Mouse (Mus musculus) macrophage (primary cell): ENCODE measurements around the gene Kansl2. TPM values are rescaled to one million over a fixed set of nuclear protein-coding genes. Genes with fewer than 3 reads are reported as not detected.

Experiments
- H3K27ac ChIP-seq: fragments of 350-480 bp; formaldehyde crosslinking; 2 replicates; pipeline ENCODE4 v1.9.0; 2021
- H3K36me3 ChIP-seq: fragments of 350-480 bp; formaldehyde crosslinking; 2 replicates; pipeline ENCODE4 v1.9.0; 2021; ENCODE audit errors: inconsistent target
- H3K4me3 ChIP-seq: fragments of 350-480 bp; formaldehyde crosslinking; 2 replicates; pipeline ENCODE4 v1.9.0; 2021; ENCODE audit errors: inconsistent target
- H3K79me2 ChIP-seq: fragments of 350-480 bp; formaldehyde crosslinking; 2 replicates; pipeline ENCODE4 v1.9.0; 2021; ENCODE audit errors: inconsistent target
- WGBS: methylation state at CpG from one replicate; pipeline ENCODE4 v1.1.7; 2026; ENCODE audit warnings: inconsistent platforms; ENCODE audit not compliant: missing documents; 5-methylcytosine and 5-hydroxymethylcytosine counted together
- polyA plus RNA-seq: library from polyadenylated mRNA; stranded (reverse); fragments of 250-400 nt; gene quantifications from 3 replicates; pipeline ENCODE4 v1.2.4, GENCODE M21; 2018; ENCODE audit warnings: inconsistent platforms
- total RNA-seq, 78 experiments: library from RNA; depleted of rRNA; stranded (reverse); fragments of 250-400 nt; gene quantifications; 1 replicate in 9 of 78; 2 replicates in 24 of 78; 3 replicates in 43 of 78; 4 replicates in 2 of 78; pipeline ENCODE4 v1.2.4; 2018; ENCODE audit warnings: inconsistent platforms in 56 of 78

The Kansl2 gene
- 10 to 100 TPM; 24.1 to 84.7 (median 43.2) TPM for total RNA-seq (2018; cell fraction: chromatin; rRNA removed)
- total RNA-seq (2018; cell fraction: cytosol; rRNA removed), result 10 to 100 TPM; 14.4 to 34.4 (median 22.4) TPM
- 10 to 100 TPM; 14.8 to 97.7 (median 33.0) TPM for total RNA-seq (2018; cell fraction: nucleus; rRNA removed)
- 17.8 to 41.1 TPM (median 31.9 TPM) in 3 replicates for polyA plus RNA-seq

DNA sequence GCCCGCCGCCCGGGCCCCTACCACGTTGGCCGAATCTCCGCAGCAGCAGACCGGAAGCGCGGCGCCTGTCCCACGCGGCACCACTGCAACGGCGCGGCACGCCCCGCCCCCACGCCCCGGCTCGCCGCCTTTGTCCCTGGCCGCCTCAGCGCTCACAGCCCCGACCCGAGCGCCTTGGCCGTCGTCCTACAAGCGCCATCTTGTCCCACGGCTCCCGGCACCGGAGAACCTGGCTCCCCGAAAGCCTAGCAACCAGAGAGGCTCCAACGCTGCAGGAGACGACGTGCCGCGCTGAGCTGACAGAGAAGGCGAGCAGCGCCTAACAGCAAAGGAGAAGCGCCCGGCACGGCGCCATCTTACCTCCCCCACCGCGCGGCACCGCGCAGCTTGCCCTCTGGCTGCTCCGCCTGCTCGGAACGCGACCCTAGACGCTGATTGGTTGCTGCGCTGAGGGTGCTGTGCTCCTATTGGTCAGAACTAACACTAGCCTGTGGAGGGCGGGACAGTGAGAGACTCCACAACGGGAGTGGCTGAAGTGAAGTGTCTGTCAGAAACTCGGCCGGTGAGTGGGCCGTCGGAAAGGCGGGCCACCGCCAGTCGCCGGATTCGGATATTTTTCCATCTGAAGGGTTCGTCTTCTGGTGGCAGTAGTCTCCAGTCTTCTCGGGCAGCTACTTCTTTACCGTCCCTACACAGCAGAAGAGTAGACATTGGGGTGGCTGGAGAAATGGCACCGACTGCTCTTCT, at the start of gene Kansl2:
Kansl2 (minus strand) TSS at position 384 of the 747 bp plus-strand sequence.
- WGBS, result under 1% methylated on average over 69 of the region's 70 CpGs

DNA sequence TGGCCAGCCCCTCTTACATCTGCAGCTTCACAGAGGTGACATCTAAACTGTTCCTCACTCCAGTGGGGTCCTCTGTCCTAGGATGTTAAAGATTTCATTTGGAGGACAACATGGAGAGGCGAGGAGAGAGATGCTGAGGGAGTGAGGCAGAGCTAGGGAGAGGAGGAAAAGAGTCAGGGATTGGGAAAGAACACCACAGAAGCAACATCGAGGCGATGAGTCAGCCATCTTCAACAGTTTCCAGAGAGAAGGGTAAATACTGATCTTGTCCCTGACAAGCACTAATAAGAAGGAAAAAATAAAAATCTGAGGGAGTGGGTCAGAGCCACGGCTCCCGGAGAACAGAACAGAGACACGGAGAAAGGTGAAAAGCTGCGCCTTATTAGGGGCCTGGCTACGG, 48.9 kb upstream of the Kansl2 start:
- 82% methylated on average over 8 of the region's 8 CpGs for WGBS

More for the DNA sequence above, at the start of gene Kansl2:
- H3K4me3 ChIP-seq, result peak within 1 kb of the TSS; percentile 57
- peaks cover 26% of the 10 kb centered on the region; the same call in 1 of the 2 replicates for H3K36me3 ChIP-seq
- peaks cover 50% of the 10 kb centered on the region for H3K79me2 ChIP-seq
- peak within 1 kb of the TSS; percentile 54 for H3K27ac ChIP-seq

DNA sequence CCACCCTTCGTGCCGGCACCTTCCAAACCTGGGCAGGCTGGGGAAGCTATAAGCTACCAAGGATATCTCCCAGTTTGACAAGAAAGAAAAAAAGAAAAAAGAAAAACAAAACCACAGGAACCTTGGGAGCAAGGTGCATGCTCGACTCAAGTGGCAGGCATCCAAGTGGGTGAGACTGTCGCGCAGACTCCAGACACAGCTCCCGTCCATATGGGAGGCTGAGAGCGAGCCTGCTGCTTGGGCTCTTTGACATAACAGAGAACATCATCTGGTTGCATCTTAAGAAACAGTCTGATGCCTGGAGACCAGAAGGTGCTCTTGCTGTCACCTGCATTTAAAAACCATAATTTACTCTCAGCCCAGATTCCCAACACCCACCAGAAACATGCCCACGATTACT, 48.3 kb upstream of the Kansl2 start:
- Histone ChIP-seq H3K79me2 (no peaks in the 10 kb centered on the region), H3K36me3 (no peaks in the 10 kb centered on the region), H3K4me3 (no peak overlapping the region), H3K27ac (no peak overlapping the region)
- 71% methylated on average over 8 of the region's 8 CpGs for WGBS

More for the DNA sequence above, 48.9 kb upstream of the Kansl2 start:
- Histone ChIP-seq H3K36me3 (no peaks in the 10 kb centered on the region), H3K27ac (no peak overlapping the region), H3K4me3 (no peak overlapping the region), H3K79me2 (no peaks in the 10 kb centered on the region)

DNA sequence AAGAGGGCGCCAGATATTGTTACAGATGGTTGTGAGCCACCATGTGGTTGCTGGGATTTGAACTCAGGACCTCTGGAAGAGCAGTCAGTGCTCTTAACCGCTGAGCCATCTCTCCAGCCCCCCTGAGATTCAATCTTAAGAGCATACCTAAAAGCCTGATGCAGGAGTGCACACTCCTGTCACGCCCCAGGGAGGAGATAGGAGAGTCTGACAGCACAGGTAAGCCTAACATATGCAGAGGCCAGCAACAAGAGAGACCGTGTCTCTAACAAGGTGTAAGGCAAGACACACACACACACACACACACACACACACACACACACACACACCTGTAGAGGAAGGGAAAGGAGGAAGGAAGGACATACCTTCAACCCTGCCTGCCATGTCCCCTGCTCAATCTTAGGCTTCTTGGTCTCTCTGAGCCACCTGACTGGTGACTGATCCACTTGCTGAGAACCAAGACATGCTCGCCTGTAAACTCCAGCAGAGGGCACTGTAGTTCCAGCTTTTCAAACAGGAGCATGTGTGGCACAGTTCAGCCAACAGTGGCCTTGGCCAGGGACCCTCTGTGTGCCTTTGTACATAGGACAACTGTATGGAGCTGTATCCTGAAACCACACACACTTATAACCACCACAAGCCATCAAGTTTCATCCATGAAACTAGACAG, 45.9 kb upstream of the Kansl2 start:
- Histone ChIP-seq H3K36me3 (no peaks in the 10 kb centered on the region), H3K27ac (no peak overlapping the region), H3K79me2 (no peaks in the 10 kb centered on the region), H3K4me3 (no peak overlapping the region)
- WGBS, result 48% methylated on average over 3 of the region's 5 CpGs

DNA sequence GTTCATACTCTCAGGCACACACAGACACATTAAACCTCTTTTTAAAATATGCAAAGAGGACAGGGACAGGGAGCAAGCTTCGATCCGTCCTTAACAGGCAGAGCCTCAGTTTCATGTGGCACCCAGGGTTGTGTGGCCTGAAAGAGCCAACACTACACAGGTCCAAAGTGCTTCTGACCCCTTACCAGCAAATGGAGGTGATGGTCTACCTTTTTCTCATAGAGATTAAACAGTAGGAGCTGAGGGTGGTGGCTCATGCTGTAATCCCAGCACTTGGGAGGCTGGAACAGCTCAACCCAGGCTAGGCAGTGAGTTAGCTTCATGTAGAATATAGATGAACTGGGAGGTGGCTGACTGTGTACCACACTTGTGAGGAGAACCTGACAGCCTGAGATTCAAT, 45.2 kb upstream of the Kansl2 start:
- H3K36me3 ChIP-seq, result no peaks in the 10 kb centered on the region
- no peak overlapping the region for H3K27ac ChIP-seq
- 96% methylated on average over 2 of the region's 2 CpGs for WGBS
- no peaks in the 10 kb centered on the region for H3K79me2 ChIP-seq
- no peak overlapping the region for H3K4me3 ChIP-seq

DNA sequence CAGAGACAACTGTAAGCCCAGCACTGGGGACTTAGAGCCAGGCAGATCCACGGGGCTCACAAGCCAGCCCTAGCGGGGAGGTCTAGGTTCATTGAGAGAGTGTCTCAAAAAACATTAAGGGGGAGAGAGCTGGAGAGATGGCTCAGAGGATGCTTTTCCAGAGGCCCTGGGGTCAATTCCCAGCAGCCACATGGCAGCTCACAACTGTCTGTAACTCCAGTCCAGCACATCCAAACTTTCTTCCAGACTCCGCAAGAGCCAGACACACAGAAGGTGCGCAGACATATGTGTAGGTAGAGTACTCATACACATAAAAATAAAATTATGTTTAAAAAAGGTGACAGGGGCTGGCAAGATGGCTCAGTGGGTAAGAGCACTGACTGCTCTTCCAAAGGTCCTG, 39.2 kb upstream of the Kansl2 start:
- no peak overlapping the region for H3K27ac ChIP-seq
- 88% methylated on average over 4 of the region's 4 CpGs for WGBS
- H3K4me3 ChIP-seq, result no peak overlapping the region
- peaks cover 8% of the 10 kb centered on the region for H3K79me2 ChIP-seq
- H3K36me3 ChIP-seq, result no peaks in the 10 kb centered on the region

DNA sequence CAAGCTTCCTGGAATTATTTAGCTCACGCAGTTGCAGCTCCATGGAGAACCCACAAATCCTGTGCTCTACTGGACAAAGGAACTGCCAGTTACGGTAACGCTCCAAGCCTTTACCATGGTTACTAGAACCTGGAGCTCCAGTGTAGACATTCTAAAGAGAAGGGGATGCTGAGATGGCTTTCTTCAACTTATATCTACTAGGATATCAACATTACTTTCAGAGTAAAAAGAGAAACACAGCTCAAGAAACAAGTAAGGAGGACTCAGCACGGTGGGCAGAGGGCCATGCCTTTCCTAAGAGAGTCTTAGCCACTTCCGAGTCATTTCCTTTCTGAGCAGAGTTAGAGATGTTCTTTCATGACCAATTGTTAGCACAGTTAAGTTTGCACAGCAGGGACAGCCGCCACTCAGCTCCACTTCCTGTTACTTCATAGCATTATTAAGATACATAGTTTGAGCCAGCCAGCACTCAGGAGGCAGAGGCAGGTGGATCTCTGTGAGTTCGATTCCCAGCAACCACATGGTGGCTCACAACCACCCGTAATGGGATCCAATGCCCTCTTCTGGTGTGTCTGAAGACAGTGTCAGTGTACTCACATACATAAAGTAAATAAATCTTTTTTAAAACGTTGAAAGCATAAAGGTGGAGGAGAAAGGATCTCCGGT, 36.9 kb upstream of the Kansl2 start, which contains the start of the genes Ccnt1 and 4930415O20Rik:
Ccnt1 (minus strand) TSS at position 51 of the 666 bp plus-strand sequence.
4930415O20Rik (plus strand) TSS at position 132 of the 666 bp plus-strand sequence.
- no peak within 1 kb of the TSS for H3K4me3 ChIP-seq
- H3K79me2 ChIP-seq, result peaks cover 23% of the 10 kb centered on the region
- H3K36me3 ChIP-seq, result no peaks in the 10 kb centered on the region
- no peak within 1 kb of the TSS for H3K27ac ChIP-seq
- 50% methylated on average over 10 of the region's 10 CpGs for WGBS

DNA sequence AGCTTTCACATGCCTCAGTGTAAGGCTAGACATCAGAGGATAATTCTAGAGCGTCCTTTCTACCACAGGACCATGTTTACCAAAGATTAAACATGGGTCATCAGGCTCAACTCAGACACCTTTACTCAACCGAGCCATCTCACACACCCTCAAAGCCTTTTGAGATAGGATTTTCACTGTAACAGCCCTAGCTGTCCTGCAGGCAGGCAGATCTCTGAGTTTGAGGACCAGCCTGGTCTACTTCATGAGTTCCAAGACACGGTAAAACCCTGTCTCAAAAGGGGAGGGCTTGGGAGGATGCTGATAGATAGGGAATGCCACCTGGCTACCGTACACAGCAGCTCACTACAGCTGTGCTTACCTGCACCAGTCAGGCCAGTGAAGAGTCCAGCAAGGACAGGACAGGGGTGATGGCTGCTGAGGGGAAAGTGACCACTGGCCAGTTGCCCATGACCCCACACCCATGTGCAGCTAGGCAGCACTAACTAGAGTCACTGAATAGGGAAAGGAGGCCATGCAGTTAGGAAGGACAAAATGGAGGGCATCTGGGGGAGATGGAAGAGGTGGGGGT, 35.8 kb upstream of the Kansl2 start:
- Histone ChIP-seq H3K36me3 (no peaks in the 10 kb centered on the region), H3K4me3 (no peak overlapping the region), H3K27ac (no peak overlapping the region), H3K79me2 (peaks cover 34% of the 10 kb centered on the region)
- WGBS, result 85% methylated on average over 4 of the region's 4 CpGs

DNA sequence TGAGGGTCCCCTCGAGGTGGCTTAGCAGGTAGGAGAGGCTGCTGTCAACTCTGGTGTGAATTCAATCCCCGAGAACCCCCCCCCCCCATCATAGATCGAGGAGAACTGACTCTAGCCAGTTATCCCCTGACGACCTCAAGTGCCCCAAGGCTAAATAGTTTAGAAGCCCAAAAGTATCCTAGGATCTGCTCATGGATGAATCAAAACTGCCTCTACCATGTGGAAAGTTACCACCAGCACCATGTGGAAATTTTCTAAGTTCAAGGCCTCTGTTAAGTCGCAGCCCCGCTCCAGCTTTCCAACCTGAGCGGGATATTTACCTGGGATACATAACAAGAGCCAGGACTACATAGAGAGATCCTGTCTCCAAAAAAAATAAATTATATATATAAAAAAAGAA, 35.2 kb upstream of the Kansl2 start:
- Histone ChIP-seq H3K4me3 (no peak overlapping the region), H3K27ac (no peak overlapping the region), H3K79me2 (peaks cover 41% of the 10 kb centered on the region), H3K36me3 (no peaks in the 10 kb centered on the region)
- WGBS, result 79% methylated on average over 7 of the region's 7 CpGs

DNA sequence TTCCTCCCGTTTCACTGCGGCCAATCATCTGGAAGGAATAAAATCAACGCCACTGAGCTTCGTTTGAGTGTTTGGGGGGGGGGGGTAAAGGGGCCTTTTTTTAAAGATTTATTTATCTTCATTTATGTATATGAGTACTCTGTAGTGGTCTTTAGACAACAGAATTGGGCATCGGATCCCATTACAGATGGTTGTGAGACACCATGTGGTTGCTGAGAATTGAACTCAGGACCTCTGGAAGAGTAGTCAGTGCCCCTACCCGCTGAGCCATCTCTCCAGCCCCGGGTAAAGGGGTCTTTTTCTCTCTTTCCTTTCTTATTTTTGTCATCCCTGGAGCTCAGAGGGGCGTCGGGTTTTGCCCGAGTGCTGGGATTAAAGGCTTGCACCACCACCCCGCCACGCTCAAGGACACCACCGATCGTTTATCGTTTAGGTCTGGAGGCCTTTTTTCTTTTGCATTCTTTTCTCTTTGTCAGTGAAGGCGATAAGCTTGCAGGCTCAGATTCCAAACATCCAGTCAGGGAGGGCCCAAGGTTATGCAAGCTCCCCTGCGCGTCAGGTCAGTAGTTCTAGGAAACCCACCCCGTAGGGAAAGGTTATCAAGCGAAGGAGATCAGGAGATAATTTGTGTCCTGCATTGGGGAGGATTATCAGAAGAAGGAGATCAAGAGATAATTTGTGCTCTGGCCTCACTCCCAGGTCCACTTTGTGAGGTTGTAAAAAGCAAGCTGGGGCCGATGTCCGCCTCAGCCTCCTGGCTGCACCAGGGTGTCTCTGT, 34.4 kb upstream of the Kansl2 start:
- WGBS, result 10% methylated on average over 22 of the region's 22 CpGs
- Histone ChIP-seq H3K27ac (peak overlapping the region; percentile 80), H3K79me2 (peaks cover 49% of the 10 kb centered on the region), H3K36me3 (no peaks in the 10 kb centered on the region), H3K4me3 (peak overlapping the region; percentile 90)

DNA sequence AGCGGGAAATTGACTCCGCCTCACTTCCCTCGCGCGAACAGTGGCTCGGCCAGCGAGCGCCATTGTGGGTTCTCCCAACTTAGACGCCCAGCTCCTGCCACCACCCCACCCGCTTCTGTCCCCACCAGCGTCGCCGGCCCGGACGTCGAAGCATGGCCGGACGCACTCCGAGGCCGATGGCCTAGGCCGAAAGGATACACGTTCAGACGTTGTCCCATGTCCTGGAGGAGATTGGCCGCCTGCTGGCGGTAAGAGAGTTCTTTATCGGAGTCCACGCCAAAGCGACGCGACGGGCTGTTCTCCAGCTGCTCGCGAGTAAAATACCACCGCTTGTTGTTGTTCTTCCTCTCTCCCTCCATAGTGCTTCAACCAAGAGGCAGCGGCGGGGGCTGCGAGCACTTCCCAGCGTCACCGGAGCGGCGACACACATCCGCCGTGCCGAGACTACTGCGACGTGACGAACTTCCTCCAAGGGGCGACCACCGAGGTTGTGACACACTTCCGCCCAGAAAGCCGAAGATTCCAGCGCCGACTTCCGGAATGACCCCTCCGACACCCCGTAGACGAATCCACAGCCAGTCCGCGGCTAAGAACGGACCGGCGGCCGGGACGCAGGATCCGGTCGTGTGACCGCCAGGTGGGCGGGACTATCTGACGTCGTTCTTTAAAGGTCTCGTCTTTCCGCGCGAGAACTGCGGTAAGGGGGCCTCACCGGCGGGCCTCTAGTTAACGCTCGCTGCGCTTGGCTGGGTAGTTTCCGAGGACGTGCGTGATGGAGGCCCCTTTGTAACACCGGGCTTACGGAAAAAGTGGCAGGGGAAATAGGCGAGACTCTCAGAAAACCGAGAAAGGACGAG, 33.4 kb upstream of the Kansl2 start:
- Histone ChIP-seq H3K79me2 (peaks cover 58% of the 10 kb centered on the region), H3K4me3 (peak overlapping the region; percentile 90), H3K36me3 (peaks cover 6% of the 10 kb centered on the region; the same call in 1 of the 2 replicates), H3K27ac (peak overlapping the region; percentile 85)
- WGBS, result 2% methylated on average over 82 of the region's 88 CpGs

DNA sequence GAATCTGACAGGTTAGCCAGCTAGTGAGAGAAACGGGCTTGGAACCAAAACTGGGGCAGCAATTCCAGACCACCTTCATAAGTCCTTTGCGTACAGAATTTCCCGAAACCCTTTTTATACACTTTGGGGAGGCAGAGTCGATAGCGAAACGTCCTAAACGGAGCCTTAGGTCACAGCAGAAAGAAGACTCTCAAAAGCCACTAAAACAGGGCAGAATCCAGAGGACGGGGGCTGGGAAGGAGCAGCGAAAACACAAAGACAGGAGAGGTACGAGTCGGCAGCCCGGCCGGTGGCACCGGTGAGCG, 32.9 kb upstream of the Kansl2 start:
- Histone ChIP-seq H3K4me3 (peak overlapping the region; percentile 90), H3K27ac (peak overlapping the region; percentile 85), H3K36me3 (peaks cover 6% of the 10 kb centered on the region; the same call in 1 of the 2 replicates), H3K79me2 (peaks cover 64% of the 10 kb centered on the region)
- under 1% methylated on average over 15 of the region's 15 CpGs for WGBS

DNA sequence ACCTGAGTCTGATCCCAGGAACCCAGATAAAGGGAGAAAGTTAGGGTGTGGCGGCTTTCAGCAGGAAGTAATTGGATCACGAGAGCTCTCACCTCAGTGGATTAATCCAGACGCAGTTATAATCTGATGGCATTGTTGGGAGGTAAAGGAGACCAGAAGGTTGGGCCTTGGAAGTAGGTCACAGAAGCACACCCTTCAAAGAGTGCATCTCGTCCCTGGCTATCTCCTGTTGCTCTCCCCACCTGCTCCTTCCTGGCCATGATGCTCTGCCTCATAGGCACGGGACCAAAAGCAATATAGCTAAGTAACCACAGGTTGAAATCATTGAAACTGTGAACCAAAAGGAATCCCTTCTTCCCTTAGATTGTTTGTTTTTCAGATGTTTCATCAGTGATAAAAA, 23.1 kb upstream of the Kansl2 start:
- no peak overlapping the region for H3K27ac ChIP-seq
- WGBS, result 95% methylated on average over 5 of the region's 5 CpGs
- H3K36me3 ChIP-seq, result peaks cover 57% of the 10 kb centered on the region
- peaks cover 81% of the 10 kb centered on the region for H3K79me2 ChIP-seq
- H3K4me3 ChIP-seq, result no peak overlapping the region
